Mouse (Mus musculus): ENCODE measurements around the gene Aldh3b2.

DNA sequence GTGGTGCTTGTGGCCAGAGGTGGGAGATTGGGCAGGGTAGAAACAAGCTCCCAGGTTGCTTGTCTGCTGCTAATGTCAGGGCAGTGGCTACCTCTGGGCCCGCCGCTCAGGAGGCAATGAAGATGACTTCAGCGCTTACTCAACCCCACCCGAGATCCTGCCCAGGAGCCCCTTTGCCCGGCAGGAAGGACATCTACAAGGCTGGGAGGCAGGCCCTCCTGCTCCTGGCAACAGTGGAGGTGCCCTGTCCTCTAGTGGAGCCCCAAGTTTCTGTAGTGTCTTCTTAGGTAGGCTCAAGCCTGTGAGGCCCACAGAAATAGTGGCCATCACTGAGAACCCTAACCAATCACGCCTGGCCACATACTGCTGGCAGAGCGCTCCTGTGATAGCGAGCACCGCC, 33.0 kb downstream of the Aldh3b2 start:
- no peak for TF ChIP-seq GATA1 (IDR thresholded peaks at IDR 0.05; ENCODE audit: borderline replicate concordance, low read length)
- TF ChIP-seq FLI1 (IDR thresholded peaks at IDR 0.05; ENCODE audit: low read length): no peak
